Mouse (Mus musculus) kidney, postnatal 10 days (tissue): Measurements from ENCODE around the gene Hoxd10.

Source experiments
- DNase-seq: peaks from one replicate; pipeline ENCODE4 v3.0.0; 2021; ENCODE audit warnings: mixed read lengths

The Hoxd10 gene

DNA sequence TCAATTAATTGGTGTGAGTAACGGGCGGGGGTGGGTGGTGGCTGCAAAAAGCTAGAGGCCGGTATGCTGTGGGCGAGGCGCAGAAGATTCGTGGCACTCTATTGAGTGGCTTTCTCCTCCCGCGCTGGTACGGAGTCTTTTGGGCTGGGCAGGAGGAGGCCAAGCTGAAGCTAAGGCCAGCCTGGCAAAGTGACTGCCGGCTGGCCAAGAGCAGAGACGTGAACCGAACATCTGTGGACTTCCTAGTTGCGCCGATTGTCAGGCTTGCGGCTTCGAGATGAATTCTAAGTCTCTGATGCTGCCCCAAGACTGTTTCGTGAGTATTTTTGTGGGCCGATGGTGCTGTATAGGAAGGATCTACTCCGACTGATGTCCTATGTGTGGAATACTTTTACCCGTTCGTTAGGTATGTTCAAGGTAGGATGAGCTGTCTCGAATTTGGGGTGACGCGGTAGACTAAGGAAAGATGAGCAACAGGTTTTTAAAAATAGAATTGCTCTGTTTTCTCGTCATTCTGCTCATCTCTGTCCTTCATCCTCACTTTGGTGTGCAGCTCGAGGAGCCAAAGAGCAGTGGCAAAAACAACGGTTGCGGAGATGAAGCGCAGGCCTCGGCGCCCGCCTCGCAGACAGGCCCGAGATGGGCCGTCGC is 24.4 kb upstream of the Hoxd10 start:
- peak; percentile 26 for DNase-seq

DNA sequence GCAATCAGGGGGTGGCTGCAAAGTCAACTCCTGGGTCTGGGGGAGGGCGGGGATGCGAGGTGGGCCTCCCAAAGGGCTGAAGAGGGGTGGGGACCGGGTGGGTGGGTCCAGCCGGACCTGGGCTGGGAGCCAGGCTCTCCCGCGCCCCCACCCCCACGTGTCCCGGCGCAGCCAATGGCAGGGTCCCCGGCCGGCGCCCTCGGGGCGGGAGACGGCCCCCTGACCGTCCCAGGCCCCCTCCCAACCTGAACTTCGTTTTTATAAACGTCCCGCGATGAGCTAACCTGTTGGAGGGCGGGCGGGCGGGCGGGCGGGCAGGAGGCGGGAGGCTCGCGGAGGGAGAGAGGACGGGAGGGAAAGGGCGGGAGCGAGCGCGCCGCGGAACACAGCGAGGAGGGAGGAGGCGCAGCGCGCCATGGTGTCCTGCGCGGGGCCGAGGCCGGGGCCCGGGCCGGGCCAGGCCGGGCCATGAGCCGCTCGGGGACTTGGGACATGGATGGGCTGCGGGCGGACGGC is 23.8 kb upstream of the Hoxd10 start, which contains the start of gene Hoxd13:
Gene Hoxd13, plus strand, starts transcription at position 469 of the 516 bp plus-strand sequence.
- DNase-seq, result no peak

GRCm38 (mm10) chr2:74668370-74669229 is 23.1 kb upstream of the Hoxd10 start:
- peak; percentile 42 for DNase-seq

DNA sequence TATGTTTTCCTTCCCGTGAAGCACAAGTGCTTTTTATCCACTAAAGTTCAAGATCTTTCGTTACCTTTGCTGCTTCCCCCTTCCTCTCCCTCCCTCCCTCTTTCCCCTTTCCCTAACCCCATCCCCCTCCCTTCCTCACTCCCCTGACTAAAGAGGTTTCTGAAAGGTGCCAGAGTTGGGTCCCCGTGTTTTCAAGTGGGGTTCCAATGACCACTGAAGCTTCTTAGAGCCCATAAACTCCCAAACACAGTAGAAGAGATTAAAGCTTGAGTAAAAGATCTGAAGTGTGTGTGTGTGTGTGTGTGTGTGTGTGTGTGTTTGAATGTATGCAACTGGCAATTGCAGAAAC is 22.5 kb upstream of the Hoxd10 start:
- no peak for DNase-seq

DNA sequence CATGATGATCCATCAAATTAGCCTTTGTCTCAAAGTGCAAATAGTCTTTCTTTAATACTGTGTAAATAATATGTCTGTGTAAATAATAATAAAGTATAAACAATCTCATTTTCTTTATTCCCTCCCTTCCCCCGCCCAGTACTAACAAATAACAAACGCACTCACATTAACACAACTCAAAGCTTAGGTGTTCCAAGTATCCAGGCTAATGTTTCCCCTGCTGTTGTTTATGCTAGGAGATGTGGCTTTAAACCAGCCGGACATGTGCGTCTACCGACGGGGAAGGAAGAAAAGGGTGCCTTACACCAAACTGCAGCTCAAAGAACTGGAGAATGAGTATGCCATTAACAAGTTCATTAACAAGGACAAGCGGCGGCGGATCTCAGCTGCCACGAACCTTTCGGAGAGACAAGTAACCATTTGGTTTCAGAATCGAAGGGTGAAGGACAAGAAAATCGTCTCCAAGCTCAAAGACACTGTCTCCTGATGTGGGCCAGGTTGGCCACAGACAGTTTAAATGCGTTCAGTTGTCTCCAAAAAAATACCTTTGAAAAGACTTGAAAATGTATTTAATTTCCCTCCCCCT is 22.0 kb upstream of the Hoxd10 start:
- DNase-seq, result no peak

DNA sequence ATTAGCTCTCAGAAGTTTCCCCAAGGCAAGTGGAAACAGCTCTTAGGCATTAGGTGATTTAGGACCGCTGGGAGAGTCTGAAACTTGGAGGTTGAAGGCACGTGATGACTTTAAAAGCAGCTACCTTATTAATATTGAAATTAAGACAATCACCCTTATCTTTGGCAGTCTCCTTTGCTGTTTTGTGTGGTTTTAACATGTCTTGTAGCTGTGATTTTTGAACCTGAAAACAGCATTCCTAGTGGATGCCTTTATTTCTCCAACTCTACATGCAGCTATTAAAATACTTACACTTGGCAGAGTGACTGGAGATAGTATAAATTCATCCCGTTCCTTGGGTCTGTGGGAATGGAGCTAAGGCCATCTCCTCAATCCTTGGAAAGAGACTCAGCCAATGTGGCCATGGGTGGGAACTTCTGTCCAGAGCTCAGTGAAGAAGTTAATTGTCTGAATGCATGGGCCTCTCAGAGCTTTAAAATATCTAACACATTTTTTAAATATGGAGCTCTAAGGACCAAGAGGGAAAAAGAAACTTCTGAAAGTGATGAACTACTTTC is 21.0 kb upstream of the Hoxd10 start:
- no peak for DNase-seq

DNA sequence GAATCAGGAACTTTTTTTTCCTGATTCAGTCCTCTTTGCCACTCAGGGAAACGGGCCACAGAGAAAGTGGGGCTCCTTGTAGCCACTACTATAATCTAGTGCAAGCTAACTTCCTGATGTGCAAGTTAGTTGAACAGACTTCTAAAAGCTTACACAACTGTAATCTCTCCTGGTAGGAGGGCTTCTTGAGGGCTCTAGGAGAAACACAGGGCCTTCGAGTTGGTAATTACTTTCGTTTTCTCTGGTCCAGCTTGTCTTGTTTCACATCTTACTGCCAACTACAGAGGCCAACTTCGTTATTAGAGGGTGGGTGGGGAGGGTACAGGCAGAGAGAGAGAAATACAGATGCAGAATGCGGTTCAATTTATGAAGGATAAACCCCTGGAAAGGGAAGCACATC is 19.9 kb upstream of the Hoxd10 start:
- no peak for DNase-seq

- DNase-seq, result peak; percentile 85
These were observed 19.0 kb upstream of the Hoxd10 start for GRCm38 (mm10) chr2:74672481-74673362.

- no peak for DNase-seq
These were observed 17.8 kb upstream of the Hoxd10 start for GRCm38 (mm10) chr2:74673835-74674425.

GRCm38 (mm10) chr2:74674881-74675665 is 16.7 kb upstream of the Hoxd10 start, which contains the start of gene Hoxd12:
Hoxd12 (plus strand) TSS chr2:74675013.
- DNase-seq, result peak; percentile 31

DNA sequence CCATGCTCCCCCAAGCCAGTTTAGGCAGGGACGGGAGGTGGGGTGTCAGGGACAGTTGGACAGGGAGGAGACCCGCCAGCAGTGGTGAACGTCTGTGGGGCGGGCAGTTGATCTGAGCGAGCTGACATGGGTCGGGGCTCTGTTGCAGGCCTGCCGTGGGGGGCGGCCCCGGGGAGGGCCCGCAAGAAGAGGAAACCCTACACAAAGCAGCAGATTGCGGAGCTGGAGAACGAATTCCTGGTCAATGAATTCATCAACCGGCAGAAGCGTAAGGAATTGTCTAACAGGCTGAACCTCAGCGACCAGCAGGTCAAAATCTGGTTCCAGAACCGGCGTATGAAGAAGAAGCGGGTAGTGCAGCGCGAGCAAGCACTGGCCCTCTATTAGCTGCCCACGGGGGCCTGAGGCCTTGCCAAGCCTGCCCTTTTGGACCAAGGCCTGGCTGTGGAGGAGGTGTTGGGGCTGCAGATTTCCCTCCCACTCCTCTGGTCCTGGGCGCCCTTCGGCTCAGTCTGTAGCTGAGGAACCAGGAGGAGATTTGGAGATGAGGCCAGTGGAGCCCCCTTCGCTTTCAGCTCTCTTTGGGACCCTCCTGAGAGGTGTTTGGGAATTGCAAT is 15.9 kb upstream of the Hoxd10 start:
- peak; percentile 15 for DNase-seq

DNA sequence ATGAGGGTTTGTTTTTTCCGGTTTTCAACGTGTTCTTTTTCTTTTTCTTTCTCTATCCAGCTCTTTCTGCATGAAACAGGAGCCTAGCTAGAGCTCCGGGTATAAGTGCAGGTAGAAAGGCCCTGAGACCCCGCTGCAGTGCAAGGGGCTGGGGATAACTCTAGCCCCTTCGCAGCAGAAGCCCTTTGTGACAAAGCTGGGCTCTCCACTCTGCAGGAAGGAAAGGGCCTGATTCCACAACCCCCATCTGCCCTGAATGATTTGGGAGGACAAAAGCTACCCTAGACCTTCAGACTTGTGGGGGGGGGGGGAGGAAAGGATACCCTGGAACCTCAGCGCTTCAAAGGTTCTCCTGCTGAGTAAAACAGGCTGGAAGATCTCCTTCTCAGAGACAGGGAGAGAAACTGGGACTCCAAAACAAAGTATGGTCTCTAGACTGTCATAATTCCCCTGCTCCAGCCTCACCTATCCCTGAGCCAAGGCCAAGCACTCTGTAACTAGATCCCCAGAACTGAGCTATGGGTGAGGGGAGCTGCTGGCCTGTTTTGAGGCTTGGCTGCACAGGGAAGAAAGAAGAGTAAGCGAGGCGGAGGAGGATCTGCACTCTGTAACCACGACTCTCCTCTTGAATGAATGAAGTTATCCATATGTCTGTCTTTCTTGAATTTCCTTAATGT is 15.2 kb upstream of the Hoxd10 start:
- no peak for DNase-seq

- DNase-seq, result no peak
These were observed 14.6 kb upstream of the Hoxd10 start for GRCm38 (mm10) chr2:74677106-74677505.

- peak; percentile 43 for DNase-seq
These were observed 12.7 kb upstream of the Hoxd10 start, which contains the start of gene Hoxd11 for GRCm38 (mm10) chr2:74678891-74679595. Hoxd11 (plus strand) TSS chr2:74679557.

DNA sequence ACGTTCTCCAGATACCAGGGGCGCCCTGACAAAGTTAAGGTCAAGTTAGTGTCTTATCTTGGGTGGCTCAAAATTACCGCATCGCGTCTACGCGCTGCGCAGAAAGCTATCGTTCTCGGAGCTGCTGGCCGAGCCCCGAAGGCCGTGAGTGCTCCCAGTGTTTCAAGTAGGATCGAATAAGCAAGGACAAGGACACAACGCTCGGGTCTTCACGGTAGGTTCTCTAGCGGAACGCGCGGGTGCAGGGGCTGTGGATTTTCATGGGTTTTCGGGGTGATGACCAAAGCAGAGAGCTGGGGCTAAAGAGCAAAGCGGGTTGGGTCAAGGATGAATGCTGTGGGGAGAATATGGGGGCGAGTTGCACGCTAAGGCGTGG is 12.1 kb upstream of the Hoxd10 start:
- DNase-seq, result peak; percentile 58

DNA sequence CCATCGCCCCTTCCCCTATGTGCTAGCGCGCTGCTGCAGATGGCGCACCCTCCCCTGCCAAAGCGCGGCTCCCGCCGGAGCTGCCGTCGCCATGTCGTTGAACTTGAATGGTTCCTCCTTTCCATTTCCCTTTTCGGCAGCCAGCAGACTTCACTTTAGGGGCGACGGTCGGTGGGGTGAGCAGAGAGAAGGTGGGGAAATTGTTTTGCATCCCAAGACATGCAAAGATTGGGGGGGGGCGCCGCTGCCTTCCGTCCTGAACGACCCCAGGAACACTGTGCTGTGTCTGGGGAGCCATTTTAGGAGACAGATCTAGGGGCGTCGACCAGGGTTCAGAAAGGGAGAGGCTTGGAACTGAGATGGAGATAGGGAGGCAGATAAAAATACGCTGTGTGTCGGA is 11.7 kb upstream of the Hoxd10 start:
- DNase-seq, result peak; percentile 50

DNA sequence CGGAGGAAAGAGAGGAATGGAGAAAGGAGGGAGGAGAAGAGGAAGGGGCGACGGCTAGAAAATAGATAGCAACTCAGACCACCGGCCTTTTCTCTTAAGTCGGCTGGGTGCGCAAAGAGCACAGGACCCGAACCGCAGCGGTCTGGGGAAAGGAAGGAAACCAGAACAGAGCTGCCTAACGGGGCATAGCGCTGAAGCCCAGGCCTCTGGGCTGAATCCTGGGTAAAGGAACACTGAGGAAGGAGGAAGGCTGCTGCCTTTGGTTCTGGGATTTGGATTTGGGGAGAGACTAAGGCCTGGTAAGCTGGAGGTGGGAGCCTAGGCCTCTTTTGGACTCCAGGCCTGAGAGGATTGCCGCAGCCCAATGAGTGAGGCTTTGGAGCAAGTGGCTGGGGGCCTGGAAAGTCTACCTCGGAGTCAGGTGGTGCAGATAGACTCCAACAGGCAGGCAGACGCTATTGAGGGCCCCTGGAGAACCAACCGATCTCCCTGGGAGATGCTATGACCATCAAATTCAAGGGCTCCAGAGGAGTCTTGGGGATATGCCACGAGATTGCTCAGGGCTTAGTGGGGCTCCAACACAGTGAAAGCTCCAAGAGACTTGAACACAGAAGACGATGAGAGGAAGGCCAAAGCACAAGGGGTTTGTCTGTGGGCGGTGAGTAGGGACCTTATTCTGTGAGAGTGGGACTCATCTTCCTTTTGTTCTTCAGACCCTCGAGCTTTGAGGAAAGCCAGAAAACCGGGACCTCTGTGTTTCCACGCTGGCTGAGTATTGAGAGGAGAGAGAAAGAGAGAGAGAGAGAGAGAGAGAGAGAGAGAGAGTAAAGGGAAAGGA is 10.9 kb upstream of the Hoxd10 start:
- DNase-seq, result peak; percentile 57
